Mouse (Mus musculus): ENCODE results near the gene Ganab.
"Not testable (repeated sequence)": the region's sequence is repeated elsewhere in the genome, so short reads cannot be mapped to it uniquely, and the experiment has no call there.

Gene Ganab

DNA sequence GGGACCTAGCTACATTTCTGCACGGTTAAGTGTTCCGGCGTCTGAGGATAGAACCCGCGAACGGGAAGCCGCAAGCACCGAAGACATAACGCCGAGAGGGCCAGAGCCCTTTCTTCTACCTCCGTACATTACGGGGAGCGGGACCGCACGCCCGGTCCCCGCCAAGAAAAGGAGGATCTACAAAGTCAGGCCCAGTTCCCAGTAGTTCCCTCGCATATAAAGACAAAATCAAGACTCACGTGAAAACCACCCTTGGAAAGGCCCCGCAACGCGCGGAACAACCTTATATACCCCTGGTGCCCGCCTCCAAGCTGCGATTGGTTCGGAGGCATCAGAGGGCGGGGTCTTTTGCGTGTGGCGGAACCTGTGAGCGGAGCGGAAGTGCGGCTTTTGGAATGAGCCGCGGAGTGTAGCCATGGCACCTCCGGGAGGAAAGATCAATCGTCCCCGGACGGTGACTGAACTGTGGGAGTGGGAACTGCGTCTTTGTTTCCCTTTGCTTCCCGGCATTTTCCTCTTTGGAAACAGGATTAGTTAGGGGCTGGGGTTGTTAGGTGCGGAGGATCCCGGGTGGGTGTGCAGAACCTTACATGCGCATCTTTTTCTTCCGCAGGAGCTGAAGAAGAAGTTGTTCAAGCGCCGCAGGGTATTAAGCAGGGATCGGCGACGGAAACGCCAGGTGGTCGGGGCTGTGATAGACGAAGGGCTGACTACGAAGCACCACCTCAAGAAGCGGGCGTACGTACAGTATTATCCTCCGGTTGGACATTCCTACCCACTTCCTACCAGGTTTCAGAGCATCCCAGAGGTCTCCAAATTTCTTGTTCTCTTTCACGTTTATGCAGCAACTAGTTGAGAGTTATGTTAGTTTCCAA is 9.1 kb upstream of the Ganab start, which contains the start of the genes 1810009A15Rik and Gm49416:
TSS of gene 1810009A15Rik (plus strand) at position 343 of the 875 bp plus-strand sequence.
TSS of gene Gm49416 (plus strand) at position 416 of the 875 bp plus-strand sequence.
- DNase-seq (ENCODE audit: low spot score in 2 of 2), result peak; percentile 93 to 94

DNA sequence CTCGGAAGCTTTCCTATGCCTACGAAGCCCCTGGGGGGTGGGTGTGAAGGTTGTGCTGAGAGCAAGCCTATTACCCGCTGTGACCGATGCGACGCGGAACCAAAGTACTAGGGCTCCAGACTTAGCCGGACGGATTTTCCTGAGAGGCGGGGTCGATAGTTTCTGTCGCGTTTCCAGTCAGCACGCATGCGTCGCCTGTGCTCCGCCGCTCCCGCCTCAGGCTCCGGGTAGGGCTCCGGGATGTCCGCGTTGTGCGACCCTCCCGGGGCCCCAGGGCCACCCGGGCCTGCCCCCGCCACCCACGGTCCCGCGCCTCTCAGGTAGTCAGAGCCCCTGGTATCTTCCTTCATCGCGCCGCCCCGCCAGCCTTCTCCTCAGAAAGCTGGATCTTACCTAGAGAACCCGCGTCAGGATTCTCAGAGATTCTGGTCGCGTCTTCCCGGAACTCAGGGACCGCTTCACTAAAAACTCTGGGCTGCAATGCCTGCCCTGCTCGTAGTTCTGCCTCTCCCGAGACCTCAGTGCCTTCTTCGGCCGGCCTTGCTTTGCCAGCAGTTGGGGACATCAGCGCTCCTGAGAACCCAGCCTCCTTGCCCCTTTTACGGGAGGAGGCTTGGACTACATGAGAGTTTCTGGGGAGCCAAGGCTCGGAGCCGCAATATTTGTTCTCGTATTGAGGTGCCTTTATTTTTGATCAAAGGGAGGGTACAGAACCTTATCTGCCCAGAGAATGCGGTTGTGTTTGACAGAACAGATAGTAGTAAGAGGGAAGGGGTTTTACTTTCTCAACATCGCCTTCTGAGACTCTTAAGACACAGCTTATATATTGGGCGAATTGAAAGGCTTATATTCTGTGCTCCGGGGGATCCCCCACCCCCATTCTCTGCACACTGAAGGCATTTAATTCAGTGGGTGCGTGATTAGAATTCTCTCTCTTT is 4.8 kb upstream of the Ganab start, which contains the start of gene Ints5:
TSS of gene Ints5 (plus strand) at position 177 of the 938 bp plus-strand sequence.
- peak; percentile 83 to 92 for DNase-seq (ENCODE audit: low spot score in 2 of 2)

DNA sequence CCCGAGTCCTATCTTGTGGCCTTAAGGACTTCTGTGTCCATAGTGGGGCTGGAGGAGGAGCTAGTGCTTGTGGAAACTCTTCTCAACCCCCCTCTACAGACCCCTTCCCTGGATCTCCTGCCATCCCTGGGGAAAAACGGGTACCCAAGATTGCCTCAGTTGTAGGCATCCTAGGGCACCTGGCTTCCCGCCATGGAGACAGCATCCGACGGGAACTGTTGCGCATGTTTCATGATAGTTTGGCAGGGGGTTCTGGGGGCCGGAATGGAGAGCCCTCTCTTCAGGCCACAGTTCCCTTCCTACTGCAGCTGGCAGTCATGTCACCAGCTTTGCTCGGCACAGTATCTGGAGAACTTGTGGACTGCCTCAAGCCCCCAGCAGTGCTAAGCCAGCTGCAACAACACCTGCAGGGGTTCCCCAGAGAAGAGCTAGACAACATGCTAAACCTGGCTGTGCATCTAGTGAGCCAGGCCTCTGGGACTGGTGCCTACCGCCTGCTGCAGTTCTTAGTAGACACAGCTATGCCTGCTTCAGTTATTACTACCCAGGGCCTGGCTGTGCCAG is 2.4 kb upstream of the Ganab start:
- no peak for DNase-seq (ENCODE audit: low spot score in 2 of 2)

DNA sequence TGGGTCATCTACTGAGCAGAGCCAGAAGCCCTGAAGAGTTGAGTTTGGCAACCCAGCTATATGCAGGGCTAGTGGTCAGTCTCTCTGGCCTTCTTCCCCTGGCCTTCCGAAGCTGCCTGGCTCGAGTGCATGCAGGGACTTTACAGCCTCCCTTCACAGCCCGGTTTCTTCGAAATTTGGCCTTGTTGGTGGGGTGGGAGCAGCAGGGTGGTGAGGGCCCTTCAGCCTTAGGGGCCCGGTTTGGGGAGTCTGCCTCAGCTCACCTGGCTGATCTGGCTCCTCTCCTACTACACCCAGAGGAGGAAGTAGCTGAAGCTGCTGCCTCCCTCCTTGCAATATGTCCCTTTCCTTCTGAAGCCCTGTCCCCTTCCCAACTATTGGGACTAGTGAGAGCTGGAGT is 1.6 kb upstream of the Ganab start:
- DNase-seq (ENCODE audit: low spot score in 2 of 2), result not testable (repeated sequence)

DNA sequence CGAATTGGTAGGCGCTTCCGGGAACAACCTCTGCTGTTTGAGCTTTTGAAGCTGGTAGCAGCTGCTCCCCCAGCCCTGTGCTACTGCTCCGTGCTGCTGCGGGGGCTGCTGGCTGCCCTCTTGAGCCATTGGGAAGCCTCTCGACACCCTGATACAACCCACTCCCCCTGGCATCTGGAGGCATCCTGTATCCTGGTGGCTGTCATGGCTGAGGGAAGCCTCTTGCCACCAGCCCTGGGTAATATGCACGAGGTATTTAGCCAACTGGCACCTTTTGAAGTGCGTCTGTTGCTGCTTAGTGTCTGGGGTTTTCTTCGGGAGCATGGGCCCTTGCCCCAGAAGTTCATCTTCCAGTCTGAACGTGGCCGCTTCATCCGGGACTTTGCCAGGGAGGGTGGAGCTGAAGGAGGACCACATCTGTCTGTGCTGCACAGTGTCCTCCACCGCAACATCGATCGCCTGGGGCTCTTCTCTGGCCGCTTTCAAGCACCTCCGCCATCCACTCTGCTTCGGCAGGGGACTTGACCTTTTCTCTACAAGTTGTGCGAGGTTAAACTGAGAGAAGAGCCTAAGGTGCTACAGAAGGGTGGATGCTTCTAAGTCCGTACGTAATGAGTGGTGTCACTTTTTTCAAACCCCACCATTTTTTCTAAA is 533 bp upstream of the Ganab start:
- peak in 1 of 2 experiments; percentile 24 for DNase-seq (ENCODE audit: low spot score in 2 of 2)

DNA sequence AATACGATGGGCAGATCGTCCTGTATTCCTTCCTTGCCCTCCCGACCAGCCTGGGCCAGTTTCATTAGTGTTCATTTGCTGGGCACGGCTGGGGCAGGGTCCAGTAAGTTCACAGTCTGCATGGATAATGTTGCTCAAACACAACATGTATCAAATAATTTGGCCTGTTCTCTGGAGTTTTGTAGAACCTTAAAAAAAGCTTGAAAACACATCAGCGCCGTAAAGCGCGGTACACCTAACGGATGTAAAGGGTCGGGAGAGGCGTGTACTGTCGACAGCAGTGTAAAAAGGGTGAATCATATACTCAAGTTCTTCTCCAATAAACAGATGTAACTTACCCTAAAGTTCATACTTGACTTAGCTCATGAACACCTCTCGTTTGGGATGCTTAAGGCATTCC is 705 bp downstream of the Ganab start:
- no peak for DNase-seq (ENCODE audit: low spot score in 2 of 2)

DNA sequence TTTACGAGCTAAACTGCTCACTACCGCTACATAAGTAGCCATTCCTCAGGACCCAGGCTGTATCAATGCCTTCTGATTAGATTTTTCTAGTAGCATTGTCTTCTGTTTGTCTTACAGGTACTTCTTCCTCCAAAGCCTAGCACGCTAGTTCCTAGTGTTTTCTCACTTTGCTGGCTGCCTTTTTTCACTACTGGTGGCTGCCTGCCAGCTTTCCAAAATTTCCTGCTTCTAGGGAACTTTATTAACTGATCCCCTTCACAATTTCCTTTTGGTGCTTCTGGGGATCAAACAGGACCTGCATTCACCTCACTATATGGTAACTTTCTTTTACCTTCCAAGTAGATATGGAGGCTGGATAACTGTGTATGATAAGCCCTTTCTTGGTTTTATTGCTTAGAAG is 1.2 kb downstream of the Ganab start:
- DNase-seq (ENCODE audit: low spot score in 2 of 2), result no peak

DNA sequence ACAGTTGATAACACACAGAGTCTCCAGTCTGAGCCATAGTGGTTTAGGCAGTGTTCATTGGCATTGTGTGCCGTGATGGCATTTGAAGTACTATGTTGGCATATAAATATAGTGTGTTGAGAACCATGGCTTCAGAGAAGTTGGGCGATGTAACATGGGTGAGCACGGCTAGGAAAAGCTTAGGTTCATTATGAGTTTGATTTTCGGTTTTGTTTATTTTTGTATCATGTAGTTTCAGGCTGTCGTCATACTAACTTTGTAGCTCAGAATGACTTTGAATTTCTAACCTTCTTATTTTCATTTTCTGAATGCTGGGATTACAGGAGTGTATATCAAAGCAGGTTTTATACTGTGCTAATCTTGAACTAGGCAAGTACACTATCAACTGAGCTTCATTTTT is 5.5 kb downstream of the Ganab start:
- no peak for DNase-seq (ENCODE audit: low spot score in 2 of 2)

DNA sequence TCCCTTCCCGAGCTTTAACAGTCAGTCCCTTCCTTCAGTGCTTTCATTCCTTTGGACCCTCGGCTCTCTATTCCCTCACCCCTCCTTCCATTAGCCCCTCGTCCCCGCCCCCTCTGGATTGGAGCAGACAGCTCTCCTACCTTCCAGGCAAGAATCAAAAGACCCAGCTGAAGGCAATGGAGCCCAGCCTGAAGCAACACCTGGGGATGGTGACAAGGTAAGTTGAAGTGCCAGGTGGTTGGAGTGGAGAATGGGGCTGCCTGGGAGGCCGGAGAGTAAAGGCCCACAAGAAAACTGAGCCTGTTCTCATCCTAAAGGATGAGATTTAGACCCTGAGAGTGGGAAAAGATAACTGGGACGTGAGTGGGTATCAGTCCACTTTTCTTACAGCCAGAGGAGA is 10.7 kb downstream of the Ganab start:
- no peak for DNase-seq (ENCODE audit: low spot score in 2 of 2)

DNA sequence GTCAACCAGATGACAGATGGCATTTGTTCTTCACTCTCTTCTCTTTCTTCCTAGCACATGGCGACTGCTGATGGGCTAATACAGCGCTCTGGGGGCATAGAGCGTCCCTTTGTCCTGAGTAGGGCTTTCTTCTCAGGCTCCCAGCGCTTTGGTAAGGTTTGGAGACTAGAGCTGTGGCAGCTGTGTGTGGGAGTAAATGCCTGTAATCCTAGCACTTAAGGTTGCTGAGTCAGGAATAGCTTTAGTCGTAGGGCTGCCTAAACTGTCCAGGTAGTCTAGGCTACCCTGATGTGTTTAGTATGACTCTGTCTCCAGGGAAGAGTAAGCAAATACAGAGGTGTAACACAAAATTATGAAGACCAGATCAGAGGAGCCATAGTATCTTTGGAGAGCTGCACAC is 13.9 kb downstream of the Ganab start:
- peak; percentile 39 to 60 for DNase-seq (ENCODE audit: low spot score in 2 of 2)

DNA sequence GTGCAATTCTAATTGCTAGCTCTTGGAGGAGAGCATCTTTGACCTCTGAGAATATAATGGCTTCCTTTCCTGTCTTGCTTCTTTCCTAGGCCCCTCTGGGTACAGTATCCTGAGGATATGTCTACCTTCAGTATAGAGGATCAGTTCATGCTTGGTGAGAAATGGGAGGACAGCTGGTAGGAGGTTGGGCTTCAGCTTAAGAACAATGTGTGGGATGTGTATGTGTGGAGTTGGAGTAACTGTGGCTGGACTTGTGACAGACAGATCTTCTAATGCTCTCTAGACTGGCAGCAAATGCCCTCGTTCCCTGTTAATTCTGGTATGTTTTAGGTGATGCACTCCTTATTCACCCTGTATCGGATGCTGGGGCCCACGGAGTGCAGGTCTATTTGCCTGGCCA is 16.3 kb downstream of the Ganab start:
- DNase-seq (ENCODE audit: low spot score in 2 of 2), result peak; percentile 44 to 49

DNA sequence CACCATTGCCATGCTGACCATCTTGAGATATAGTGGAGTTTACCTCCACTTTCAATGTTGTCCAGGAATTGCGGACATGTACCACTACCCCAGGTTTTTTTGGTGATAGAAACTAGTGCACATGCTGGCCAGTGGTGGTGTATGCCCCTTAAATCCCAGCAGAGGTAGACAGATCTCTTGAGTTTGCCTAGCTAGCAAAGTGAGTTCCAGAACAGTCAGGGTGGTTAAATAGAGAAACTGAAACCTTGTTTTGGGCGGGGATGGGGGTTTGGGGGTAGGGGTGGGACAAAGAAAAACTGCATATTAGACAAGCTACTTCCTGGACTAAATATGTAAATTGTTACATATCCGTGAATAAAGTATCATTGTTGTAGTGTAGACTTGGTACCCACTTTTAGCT is 21.1 kb downstream of the Ganab start:
- DNase-seq (ENCODE audit: low spot score in 2 of 2), result no peak

DNA sequence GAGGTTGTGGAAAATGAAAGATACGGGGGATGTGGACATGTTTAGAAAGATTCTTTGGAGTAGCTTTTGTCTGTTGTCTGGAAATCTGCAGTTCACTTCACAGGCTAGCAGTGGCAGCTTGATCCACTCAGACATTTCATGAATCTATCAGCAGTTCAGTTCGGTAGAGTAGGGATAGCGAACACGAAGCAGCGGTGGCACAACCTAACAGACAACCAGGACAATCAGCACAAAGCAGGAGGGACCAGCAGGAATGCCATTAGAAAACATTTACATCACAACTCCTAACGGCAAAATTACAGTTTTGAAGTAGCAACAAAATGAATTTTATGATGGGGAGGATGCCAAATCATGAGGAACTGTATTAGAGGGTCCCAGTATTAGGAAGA is 21.8 kb downstream of the Ganab start:
- DNase-seq (ENCODE audit: low spot score in 2 of 2), result no peak

DNA sequence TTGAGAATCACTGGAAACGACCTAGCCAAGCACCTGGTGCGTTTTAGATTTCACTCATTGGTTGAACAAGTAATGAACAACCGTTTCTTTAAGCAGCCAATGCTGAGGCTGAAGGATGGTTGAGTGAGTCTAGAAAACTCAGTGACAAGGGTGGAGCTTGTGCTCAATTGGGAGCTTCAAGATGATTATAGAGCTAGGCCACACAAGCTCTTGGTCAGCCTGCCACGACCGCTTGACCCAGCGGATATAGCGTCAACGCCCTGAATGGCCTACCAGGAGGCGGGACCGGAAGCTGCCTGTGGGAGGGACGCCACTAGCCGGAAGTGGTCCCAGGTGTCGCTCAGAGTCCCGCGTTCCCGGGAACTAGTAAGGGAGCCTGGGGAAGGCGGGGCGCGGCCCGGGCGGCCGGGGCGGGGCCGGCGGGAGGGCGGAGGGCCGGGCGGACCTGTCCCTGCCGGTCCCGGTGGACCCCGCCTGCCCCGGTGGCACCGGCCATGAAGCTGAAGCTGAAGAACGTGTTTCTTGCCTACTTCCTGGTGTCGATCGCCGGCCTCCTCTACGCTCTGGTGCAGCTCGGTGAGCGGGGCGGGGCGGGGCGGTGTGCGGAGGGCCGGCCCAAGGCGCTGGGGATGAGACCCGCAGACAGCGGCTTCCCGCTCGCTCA is 22.3 kb downstream of the Ganab start, which contains the start of gene B3gat3:
TSS of gene B3gat3 (plus strand) at position 302 of the 664 bp plus-strand sequence.
- peak; percentile 93 to 97 for DNase-seq (ENCODE audit: low spot score in 2 of 2)

DNA sequence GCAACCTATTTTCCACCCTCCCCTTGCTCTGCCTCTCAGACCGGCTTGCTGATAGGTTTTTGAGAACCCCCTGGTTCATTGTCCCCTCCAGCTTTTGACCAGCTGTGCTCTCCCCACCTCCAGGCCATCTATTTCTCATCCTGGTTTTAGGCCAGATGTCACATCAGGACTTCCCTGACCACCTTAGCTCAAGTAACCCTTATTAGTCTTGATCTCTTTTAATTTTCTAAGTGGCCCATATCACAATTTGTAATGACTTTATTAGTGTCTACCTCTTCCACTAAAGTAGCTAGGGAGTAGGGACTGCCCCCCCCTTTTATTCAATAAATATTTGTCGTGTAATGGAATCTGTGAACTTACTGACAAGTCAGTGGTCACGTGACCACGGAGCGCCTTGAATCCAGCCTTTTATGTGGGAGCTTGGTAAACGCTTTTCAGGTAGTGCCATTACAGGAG is 23.0 kb downstream of the Ganab start:
- no peak for DNase-seq (ENCODE audit: low spot score in 2 of 2)

DNA sequence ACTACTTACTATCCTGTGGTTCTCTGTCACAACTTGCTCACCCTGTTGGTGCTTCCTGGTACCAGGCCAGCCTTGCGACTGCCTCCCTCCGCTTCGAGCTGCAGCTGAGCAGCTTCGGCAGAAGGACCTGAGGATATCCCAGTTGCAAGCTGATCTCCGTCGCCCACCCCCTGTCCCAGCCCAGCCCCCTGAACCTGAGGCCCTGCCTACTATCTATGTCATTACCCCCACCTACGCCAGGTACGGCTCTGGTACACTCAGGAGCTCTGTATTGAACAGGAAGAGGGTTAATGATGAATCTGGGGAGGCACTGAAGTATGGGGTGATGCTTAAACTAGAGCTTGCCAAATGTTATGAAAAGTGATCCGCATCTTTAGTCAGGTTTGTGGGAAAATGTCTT is 23.9 kb downstream of the Ganab start:
- DNase-seq (ENCODE audit: low spot score in 2 of 2), result no peak

DNA sequence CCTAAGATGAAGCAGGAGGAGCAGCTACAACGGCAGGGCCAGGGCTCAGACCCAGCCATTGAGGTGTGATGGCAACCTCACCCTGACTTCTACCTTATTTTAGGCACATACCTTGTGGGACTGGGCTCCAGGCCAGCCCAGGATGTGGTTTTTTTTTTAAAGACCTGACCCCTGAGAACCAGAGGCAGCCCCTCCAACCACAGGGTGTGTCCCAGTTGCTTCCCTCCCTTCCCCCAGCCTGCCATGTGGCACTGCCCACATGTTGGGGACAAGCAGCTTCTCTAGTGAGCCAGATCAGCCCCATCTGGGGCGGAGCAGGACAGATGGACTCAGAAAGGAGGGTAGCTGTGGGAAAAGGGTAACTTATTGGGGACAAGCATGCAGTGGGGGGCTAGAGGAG is 28.9 kb downstream of the Ganab start:
- no peak for DNase-seq (ENCODE audit: low spot score in 2 of 2)

DNA sequence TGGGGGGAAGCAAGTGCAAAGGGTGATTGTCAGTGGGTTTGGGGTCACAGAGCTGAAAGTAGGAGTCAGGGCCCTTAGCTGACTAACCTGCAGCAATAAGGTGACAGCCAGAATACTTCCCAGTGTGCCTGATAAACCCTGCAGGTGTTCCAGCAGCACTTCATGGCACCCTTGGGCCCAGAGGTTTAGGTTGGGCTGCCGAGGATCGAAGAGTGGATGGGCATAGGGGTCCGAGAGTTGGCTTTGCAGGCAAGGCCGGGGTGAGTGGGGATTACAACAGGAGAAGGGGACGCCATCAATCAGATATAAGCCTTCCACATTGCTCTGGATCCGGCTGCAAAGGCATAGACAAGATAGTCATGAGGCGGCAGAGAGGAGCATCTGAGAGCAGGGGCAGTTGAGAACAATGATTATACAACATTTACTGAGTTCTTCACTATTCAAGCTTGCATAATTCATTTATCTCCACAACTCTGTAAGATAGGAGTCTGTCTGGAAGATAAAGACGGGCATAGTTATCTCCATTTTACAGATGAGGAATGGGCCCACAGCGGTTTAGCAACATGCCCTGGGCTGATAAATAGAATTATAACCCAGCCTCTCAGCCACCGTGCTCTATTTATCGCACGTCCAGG is 30.1 kb downstream of the Ganab start:
- no peak for DNase-seq (ENCODE audit: low spot score in 2 of 2)

DNA sequence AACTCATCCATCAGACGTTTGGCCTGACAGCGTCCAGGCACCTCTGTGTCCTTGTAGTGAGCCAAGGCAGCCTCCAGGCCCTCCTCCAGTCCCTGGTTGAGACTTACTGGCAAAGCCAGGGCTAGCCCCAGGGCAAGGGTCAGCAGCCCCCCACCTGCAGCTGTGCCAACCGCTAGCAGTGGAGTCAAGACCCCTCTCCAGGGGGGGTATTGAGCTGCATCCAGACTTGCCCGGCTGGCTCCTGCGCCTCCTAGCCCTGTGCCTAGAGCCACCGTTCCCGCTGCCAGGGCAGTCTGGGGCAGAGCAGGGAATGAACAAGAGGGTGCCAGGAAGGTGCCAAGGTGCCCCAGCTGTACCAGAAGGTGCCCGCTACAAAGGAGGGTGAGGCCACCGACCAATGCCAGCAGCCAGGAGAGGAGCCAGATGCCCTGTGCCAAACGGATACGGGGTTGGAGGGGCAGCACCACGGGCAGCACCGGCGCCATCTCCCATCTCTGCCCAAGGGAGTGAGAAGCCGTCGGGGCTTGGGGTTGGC is 30.9 kb downstream of the Ganab start:
- no peak for DNase-seq (ENCODE audit: low spot score in 2 of 2)
